Mouse (Mus musculus): Measurements from ENCODE around the gene Megf11. TPM values are rescaled to one million over a fixed set of nuclear protein-coding genes. Genes with fewer than 3 reads are reported as not detected.

Megf11 gene
- polyA plus RNA-seq, 2 experiments: 0.80 to 1.0 TPM

GRCm38 (mm10) chr9:64393914-64394596 lies 8.6 kb downstream of the Megf11 start:
- DNase-seq (ENCODE audit: low spot score) (peak; percentile 72), ATAC-seq (ENCODE audit: low FRiP score, low read depth) (peak; percentile 62; the same call in 1 of the 2 replicates)
- Histone ChIP-seq H3K36me3 (ENCODE audit: control insufficient read depth, insufficient read depth, low read length) (no peaks in the 10 kb centered on the region), H3K4me3 (replicated peaks; ENCODE audit: low read length) (no peak overlapping the region), H3K27me3 (ENCODE audit: control insufficient read depth, insufficient read depth, low read length) (no peaks in the 10 kb centered on the region), H3K4me1 (ENCODE audit: control insufficient read depth, insufficient read depth, low read length) (0 out of 2 replicates have a peak, but pooled peaks cover 2% of the 10 kb centered on the region), H3K27ac (replicated peaks; ENCODE audit: low read depth, low read length) (no peak overlapping the region), H3K4me2 (replicated peaks; ENCODE audit: low read depth, low read length, severe bottlenecking) (no peak overlapping the region), H3K9me3 (ENCODE audit: control insufficient read depth, low read length) (no peaks in the 10 kb centered on the region), H3K9ac (ENCODE audit: low read depth, low read length, severe bottlenecking) (no peak overlapping the region)
- no peak for TF ChIP-seq POLR2A (IDR thresholded peaks at IDR 0.05; ENCODE audit: borderline replicate concordance, extremely low read depth, insufficient read depth, insufficient read length)
- 39% methylated on average over 5 of the region's 5 CpGs for WGBS

- H3K27ac ChIP-seq (replicated peaks; ENCODE audit: low read depth, low read length): no peak overlapping the region
- no peak for DNase-seq (ENCODE audit: low spot score)
- 63% methylated on average over 7 of the region's 7 CpGs for WGBS
Observed at GRCm38 (mm10) chr9:64395238-64395920, 10.0 kb downstream of the Megf11 start.

GRCm38 (mm10) chr9:64397108-64397507 lies 11.7 kb downstream of the Megf11 start:
- H3K4me2 ChIP-seq (replicated peaks; ENCODE audit: low read depth, low read length, severe bottlenecking): no peak overlapping the region
- ATAC-seq (ENCODE audit: low FRiP score, low read depth): no peak
- no peak for DNase-seq (ENCODE audit: low spot score)
- H3K9ac ChIP-seq (ENCODE audit: low read depth, low read length, severe bottlenecking): no peak overlapping the region
- H3K9me3 ChIP-seq (ENCODE audit: control insufficient read depth, low read length): no peaks in the 10 kb centered on the region
- no peak overlapping the region for H3K27ac ChIP-seq (replicated peaks; ENCODE audit: low read depth, low read length)
- no peak for TF ChIP-seq POLR2A (IDR thresholded peaks at IDR 0.05; ENCODE audit: borderline replicate concordance, extremely low read depth, insufficient read depth, insufficient read length)
- H3K4me3 ChIP-seq (replicated peaks; ENCODE audit: low read length): no peak overlapping the region
- H3K4me1 ChIP-seq (ENCODE audit: control insufficient read depth, insufficient read depth, low read length): 0 out of 2 replicates have a peak, but pooled peaks cover 2% of the 10 kb centered on the region
- no peaks in the 10 kb centered on the region for H3K36me3 ChIP-seq (ENCODE audit: control insufficient read depth, insufficient read depth, low read length)
- no peaks in the 10 kb centered on the region for H3K27me3 ChIP-seq (ENCODE audit: control insufficient read depth, insufficient read depth, low read length)
- WGBS: 27% methylated on average over 1 of the region's 1 CpGs

More at GRCm38 (mm10) chr9:64395238-64395920, 10.0 kb downstream of the Megf11 start:
- Histone ChIP-seq H3K9me3 (ENCODE audit: control insufficient read depth, low read length) (no peaks in the 10 kb centered on the region), H3K9ac (ENCODE audit: low read depth, low read length, severe bottlenecking) (no peak overlapping the region), H3K36me3 (ENCODE audit: control insufficient read depth, insufficient read depth, low read length) (no peaks in the 10 kb centered on the region), H3K27me3 (ENCODE audit: control insufficient read depth, insufficient read depth, low read length) (no peaks in the 10 kb centered on the region), H3K4me1 (ENCODE audit: control insufficient read depth, insufficient read depth, low read length) (0 out of 2 replicates have a peak, but pooled peaks cover 2% of the 10 kb centered on the region), H3K4me2 (replicated peaks; ENCODE audit: low read depth, low read length, severe bottlenecking) (no peak overlapping the region), H3K4me3 (replicated peaks; ENCODE audit: low read length) (no peak overlapping the region)
- no peak for ATAC-seq (ENCODE audit: low FRiP score, low read depth)
- TF ChIP-seq POLR2A (IDR thresholded peaks at IDR 0.05; ENCODE audit: borderline replicate concordance, extremely low read depth, insufficient read depth, insufficient read length): no peak

- no peak for TF ChIP-seq POLR2A (IDR thresholded peaks at IDR 0.05; ENCODE audit: borderline replicate concordance, extremely low read depth, insufficient read depth, insufficient read length)
- H3K4me2 ChIP-seq (replicated peaks; ENCODE audit: low read depth, low read length, severe bottlenecking): no peak overlapping the region
- no peaks in the 10 kb centered on the region for H3K9me3 ChIP-seq (ENCODE audit: control insufficient read depth, low read length)
- no peaks in the 10 kb centered on the region for H3K27me3 ChIP-seq (ENCODE audit: control insufficient read depth, insufficient read depth, low read length)
- WGBS: 72% methylated on average over 8 of the region's 8 CpGs
- no peak overlapping the region for H3K27ac ChIP-seq (replicated peaks; ENCODE audit: low read depth, low read length)
- 0 out of 2 replicates have a peak, but pooled peaks cover 2% of the 10 kb centered on the region for H3K4me1 ChIP-seq (ENCODE audit: control insufficient read depth, insufficient read depth, low read length)
- H3K4me3 ChIP-seq (replicated peaks; ENCODE audit: low read length): no peak overlapping the region
- H3K9ac ChIP-seq (ENCODE audit: low read depth, low read length, severe bottlenecking): no peak overlapping the region
- no peak for DNase-seq (ENCODE audit: low spot score)
- ATAC-seq (ENCODE audit: low FRiP score, low read depth): no peak
- H3K36me3 ChIP-seq (ENCODE audit: control insufficient read depth, insufficient read depth, low read length): no peaks in the 10 kb centered on the region
Observed at GRCm38 (mm10) chr9:64399121-64399520, 13.7 kb downstream of the Megf11 start.

GRCm38 (mm10) chr9:64402141-64402540 lies 16.7 kb downstream of the Megf11 start:
- no peaks in the 10 kb centered on the region for H3K9me3 ChIP-seq (ENCODE audit: control insufficient read depth, low read length)
- H3K27ac ChIP-seq (replicated peaks; ENCODE audit: low read depth, low read length): no peak overlapping the region
- ATAC-seq (ENCODE audit: low FRiP score, low read depth) (no peak), DNase-seq (ENCODE audit: low spot score) (no peak)
- no peak overlapping the region for H3K9ac ChIP-seq (ENCODE audit: low read depth, low read length, severe bottlenecking)
- no peaks in the 10 kb centered on the region for H3K4me1 ChIP-seq (ENCODE audit: control insufficient read depth, insufficient read depth, low read length)
- TF ChIP-seq POLR2A (IDR thresholded peaks at IDR 0.05; ENCODE audit: borderline replicate concordance, extremely low read depth, insufficient read depth, insufficient read length): no peak
- H3K4me3 ChIP-seq (replicated peaks; ENCODE audit: low read length): no peak overlapping the region
- no peaks in the 10 kb centered on the region for H3K36me3 ChIP-seq (ENCODE audit: control insufficient read depth, insufficient read depth, low read length)
- 52% methylated on average over 8 of the region's 8 CpGs for WGBS
- H3K4me2 ChIP-seq (replicated peaks; ENCODE audit: low read depth, low read length, severe bottlenecking): no peak overlapping the region
- no peaks in the 10 kb centered on the region for H3K27me3 ChIP-seq (ENCODE audit: control insufficient read depth, insufficient read depth, low read length)
